Mouse (Mus musculus) myocyte (in vitro differentiated cells): ENCODE measurements around the gene Kif3a. TPM values are rescaled to one million over a fixed set of nuclear protein-coding genes. Genes with fewer than 3 reads are reported as not detected.

ENCODE experiments used
- H3K27me3 ChIP-seq: one replicate; pipeline ENCODE4 v1.6.1; 2011; ENCODE audit not compliant: control insufficient read depth, insufficient read depth, insufficient read length
- H3K36me3 ChIP-seq: one replicate; pipeline ENCODE4 v1.6.1; 2011; ENCODE audit not compliant: control insufficient read depth, insufficient read depth
- H3K4me2 ChIP-seq: one replicate; pipeline ENCODE4 v1.6.1; 2011; ENCODE audit warnings: low read depth, control low read depth
- H3K4me3 ChIP-seq: one replicate; pipeline ENCODE4 v1.5.1; 2011; ENCODE audit warnings: mild to moderate bottlenecking, control low read depth, moderate library complexity
- H3K79me2 ChIP-seq: one replicate; pipeline ENCODE4 v1.6.1; 2011; ENCODE audit not compliant: control insufficient read depth, insufficient read depth
- H3ac ChIP-seq: one replicate; pipeline ENCODE4 v1.6.1; 2011; ENCODE audit not compliant: control insufficient read depth, insufficient read length
- CEBPB ChIP-seq: IDR thresholded peaks from 2 replicates; pipeline ENCODE4 v1.6.1; 2011; ENCODE audit warnings: mild to moderate bottlenecking, moderate library complexity; ENCODE audit not compliant: poor library complexity, insufficient read depth, severe bottlenecking
- E2F4 ChIP-seq: IDR thresholded peaks from one replicate; pipeline ENCODE4 v1.6.1; 2011; ENCODE audit warnings: mild to moderate bottlenecking, control low read depth, moderate library complexity; ENCODE audit not compliant: insufficient read depth
- MAX ChIP-seq: IDR thresholded peaks from one replicate; pipeline ENCODE4 v1.6.1; 2011; ENCODE audit warnings: low read depth, mild to moderate bottlenecking, control low read depth
- MYOD1 ChIP-seq, 3 experiments: IDR thresholded peaks; one replicate each; pipeline ENCODE4 v1.6.1; 2011; ENCODE audit warnings: control low read depth in 2 of 3, low read depth in 2 of 3, mild to moderate bottlenecking in 2 of 3, moderate library complexity in 1 of 3; ENCODE audit not compliant: insufficient read length in 2 of 3, control insufficient read depth in 1 of 3
- MYOG ChIP-seq, 3 experiments: IDR thresholded peaks; one replicate each; pipeline ENCODE4 v1.6.1; 2011; ENCODE audit warnings: control low read depth in 2 of 3, low read depth in 2 of 3, mild to moderate bottlenecking in 2 of 3; ENCODE audit not compliant: insufficient read length in 2 of 3, control insufficient read depth in 1 of 3, insufficient read depth in 1 of 3
- POLR2A ChIP-seq: IDR thresholded peaks from one replicate; pipeline ENCODE4 v1.6.1; 2011; ENCODE audit warnings: low read depth, mild to moderate bottlenecking, control low read depth, moderate library complexity; ENCODE audit not compliant: insufficient read length
- POLR2AphosphoS2 ChIP-seq: IDR thresholded peaks from one replicate; pipeline ENCODE4 v1.6.1; 2011; ENCODE audit warnings: low read depth, control low read depth; ENCODE audit not compliant: insufficient read length
- REST ChIP-seq: IDR thresholded peaks from one replicate; pipeline ENCODE4 v1.6.1; 2011; ENCODE audit warnings: mild to moderate bottlenecking, control low read depth, moderate library complexity; ENCODE audit not compliant: insufficient read depth, insufficient read length
- SRF ChIP-seq: IDR thresholded peaks from one replicate; pipeline ENCODE4 v1.6.1; 2011; ENCODE audit warnings: low read depth; ENCODE audit not compliant: control insufficient read depth, insufficient read length
- TCF12 ChIP-seq: IDR thresholded peaks from one replicate; pipeline ENCODE4 v1.6.1; 2011; ENCODE audit warnings: mild to moderate bottlenecking, control low read depth; ENCODE audit not compliant: poor library complexity, insufficient read depth, severe bottlenecking
- TCF3 ChIP-seq: IDR thresholded peaks from one replicate; pipeline ENCODE4 v1.6.1; 2011; ENCODE audit warnings: low read depth, control low read depth; ENCODE audit not compliant: insufficient read length
- USF1 ChIP-seq: IDR thresholded peaks from one replicate; pipeline ENCODE4 v1.6.1; 2011; ENCODE audit warnings: low read depth, mild to moderate bottlenecking, control low read depth, moderate library complexity
- polyA plus RNA-seq: library from polyadenylated mRNA; unstranded; fragments of >200 nt; fragmentation: generic; extraction: Trizol; gene quantifications from one replicate; pipeline ENCODE4 v1.2.1, GENCODE M21; 2012; ENCODE audit warnings: missing spikeins

Gene Kif3a
- polyA plus RNA-seq, 1 experiment: 13.6 TPM

DNA sequence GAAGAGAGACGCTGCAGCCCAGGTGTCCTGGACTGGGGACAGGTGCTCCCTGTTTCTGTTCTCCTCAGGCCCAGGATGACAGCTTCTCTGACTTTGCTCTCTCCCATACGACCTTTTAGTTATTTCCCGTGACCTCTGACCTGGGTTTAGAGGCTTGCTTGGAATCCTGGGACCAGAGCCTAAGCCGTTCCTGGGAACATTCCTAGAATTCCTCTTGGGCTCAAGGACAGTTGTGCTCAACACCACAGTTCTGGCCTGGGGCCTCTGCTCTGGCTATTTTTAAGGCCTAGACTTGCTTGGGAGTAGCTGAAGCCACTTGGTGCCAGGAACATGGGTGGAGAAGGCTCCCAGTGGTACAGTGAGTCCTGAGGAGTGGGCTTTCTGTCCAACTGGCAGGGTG, 41.7 kb upstream of the Kif3a start:
- H3K4me3 ChIP-seq: no peak overlapping the region
- no peaks in the 10 kb centered on the region for H3K36me3 ChIP-seq
- peaks cover 100% of the 10 kb centered on the region for H3K79me2 ChIP-seq
- no peak for TF ChIP-seq USF1
- TF ChIP-seq MAX: no peak
- no peak for TF ChIP-seq POLR2AphosphoS2
- TF ChIP-seq POLR2A: no peak
- TF ChIP-seq MYOD1 (IDR thresholded peaks at IDR 0.05; ENCODE audit: control insufficient read depth in 1 of 3, insufficient read length in 2 of 3, low read depth in 2 of 3): peak in 1 of 3 experiments; percentile 2
- no peak for TF ChIP-seq TCF12
- peak in 1 of 3 experiments; percentile 22 for TF ChIP-seq MYOG (IDR thresholded peaks at IDR 0.05; ENCODE audit: control insufficient read depth in 1 of 3, insufficient read depth in 1 of 3, insufficient read length in 2 of 3, low read depth in 2 of 3)
- no peaks in the 10 kb centered on the region for H3K27me3 ChIP-seq
- H3ac ChIP-seq: no peak overlapping the region
- no peak overlapping the region for H3K4me2 ChIP-seq

DNA sequence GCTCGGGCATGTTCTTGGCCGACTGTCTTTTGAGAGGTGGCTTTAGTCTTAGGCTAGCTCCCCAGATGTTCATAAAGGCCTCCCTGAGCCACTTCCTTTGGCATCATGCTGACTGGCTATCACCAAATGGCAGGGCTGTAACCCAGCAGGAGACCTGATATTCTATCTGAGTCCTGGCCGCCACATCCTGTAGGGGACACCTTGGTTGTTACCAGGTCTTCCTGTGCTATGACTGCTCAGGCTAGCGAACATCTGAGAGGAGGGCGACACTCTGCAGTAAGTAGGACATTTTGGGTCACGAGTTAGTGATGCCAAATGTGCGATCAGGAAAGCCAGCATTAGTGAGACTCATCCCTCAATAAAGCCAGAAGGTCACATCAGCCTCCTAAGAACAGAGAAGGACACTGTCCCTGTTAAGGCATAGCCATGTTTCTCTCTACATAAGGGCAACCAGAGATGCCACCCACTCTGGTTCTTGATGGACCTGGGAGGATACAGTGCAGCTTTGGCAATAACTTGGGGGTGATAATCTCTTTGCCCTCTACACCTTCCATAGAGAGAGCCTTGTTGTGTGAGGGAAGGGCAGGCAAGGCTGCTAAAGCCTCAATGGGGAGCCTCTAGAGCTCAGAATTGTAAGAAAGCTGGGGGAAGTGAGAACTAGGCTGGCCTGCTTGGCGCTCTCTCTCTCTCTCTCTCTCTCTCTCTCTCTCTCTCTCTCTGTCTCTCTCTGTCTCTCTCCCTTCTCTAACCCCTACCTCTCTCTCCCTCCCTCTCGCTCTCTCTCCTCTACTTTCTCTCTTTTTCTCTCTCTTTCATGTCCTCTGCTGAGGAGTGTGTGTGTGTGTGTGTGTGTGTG, 38.6 kb upstream of the Kif3a start:
- Histone ChIP-seq H3K27me3 (no peaks in the 10 kb centered on the region), H3K4me3 (no peak overlapping the region), H3K36me3 (no peaks in the 10 kb centered on the region), H3K79me2 (peaks cover 81% of the 10 kb centered on the region), H3ac (no peak overlapping the region), H3K4me2 (no peak overlapping the region)
- TF ChIP-seq MYOG (IDR thresholded peaks at IDR 0.05; ENCODE audit: control insufficient read depth in 1 of 3, insufficient read depth in 1 of 3, insufficient read length in 2 of 3, low read depth in 2 of 3) (peak in 1 of 3 experiments; percentile 35), CEBPB (no peak)

DNA sequence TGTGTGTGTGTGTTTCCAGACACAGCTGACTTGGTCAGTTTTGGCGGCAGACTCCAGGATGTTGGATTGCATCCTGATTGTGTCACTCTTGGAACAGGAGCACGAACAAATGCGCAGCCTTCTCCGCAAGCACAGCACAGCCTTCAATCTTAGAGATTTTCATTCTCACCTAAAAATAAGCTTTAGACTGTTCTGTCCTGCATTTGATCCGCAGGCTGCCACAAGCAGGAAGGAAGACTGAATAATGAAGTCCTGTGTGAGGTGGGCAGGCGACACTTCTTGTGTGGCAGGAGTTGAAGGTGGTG, 38.0 kb upstream of the Kif3a start:
- TF ChIP-seq POLR2A (no peak), CEBPB (peak; percentile 56; the same call in 1 of the 2 replicates), MYOD1 (IDR thresholded peaks at IDR 0.05; ENCODE audit: control insufficient read depth in 1 of 3, insufficient read length in 2 of 3, low read depth in 2 of 3) (no peak), USF1 (no peak), REST (no peak), MYOG (IDR thresholded peaks at IDR 0.05; ENCODE audit: control insufficient read depth in 1 of 3, insufficient read depth in 1 of 3, insufficient read length in 2 of 3, low read depth in 2 of 3) (peak in 1 of 3 experiments; percentile 54), POLR2AphosphoS2 (no peak), TCF12 (peak; percentile 1), E2F4 (no peak), TCF3 (no peak)
- H3K4me3 ChIP-seq: no peak overlapping the region
- H3K27me3 ChIP-seq: no peaks in the 10 kb centered on the region
- H3ac ChIP-seq: no peak overlapping the region
- H3K79me2 ChIP-seq: peaks cover 75% of the 10 kb centered on the region
- H3K4me2 ChIP-seq: no peak overlapping the region
- no peaks in the 10 kb centered on the region for H3K36me3 ChIP-seq

DNA sequence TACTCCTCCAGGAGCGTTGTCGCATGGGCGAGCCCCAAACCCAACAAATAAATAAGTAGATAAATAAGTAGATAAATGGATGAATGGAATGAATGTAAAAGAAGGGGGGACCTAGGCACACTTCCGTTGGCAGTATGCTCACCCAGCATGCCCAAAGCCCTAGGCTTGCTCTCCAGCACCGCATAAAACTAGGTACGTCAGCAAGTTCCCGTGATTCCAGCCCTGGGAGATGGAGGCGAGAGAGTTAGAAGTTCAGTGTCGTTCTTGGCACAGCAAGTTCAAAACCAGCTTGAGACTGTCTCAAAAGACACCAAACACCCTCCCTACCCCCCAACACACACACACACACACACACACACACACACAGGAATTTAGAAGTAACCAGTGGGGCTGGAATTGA, 37.2 kb upstream of the Kif3a start:
- no peak overlapping the region for H3ac ChIP-seq
- H3K4me2 ChIP-seq: no peak overlapping the region
- peaks cover 5% of the 10 kb centered on the region for H3K36me3 ChIP-seq
- H3K27me3 ChIP-seq: no peaks in the 10 kb centered on the region
- H3K79me2 ChIP-seq: peaks cover 67% of the 10 kb centered on the region
- TF ChIP-seq POLR2A (no peak), USF1 (no peak), TCF12 (no peak), MAX (no peak), SRF (no peak), TCF3 (no peak), MYOD1 (IDR thresholded peaks at IDR 0.05; ENCODE audit: control insufficient read depth in 1 of 3, insufficient read length in 2 of 3, low read depth in 2 of 3) (no peak), REST (no peak), CEBPB (no peak), MYOG (IDR thresholded peaks at IDR 0.05; ENCODE audit: control insufficient read depth in 1 of 3, insufficient read depth in 1 of 3, insufficient read length in 2 of 3, low read depth in 2 of 3) (no peak), POLR2AphosphoS2 (no peak)
- H3K4me3 ChIP-seq: no peak overlapping the region

DNA sequence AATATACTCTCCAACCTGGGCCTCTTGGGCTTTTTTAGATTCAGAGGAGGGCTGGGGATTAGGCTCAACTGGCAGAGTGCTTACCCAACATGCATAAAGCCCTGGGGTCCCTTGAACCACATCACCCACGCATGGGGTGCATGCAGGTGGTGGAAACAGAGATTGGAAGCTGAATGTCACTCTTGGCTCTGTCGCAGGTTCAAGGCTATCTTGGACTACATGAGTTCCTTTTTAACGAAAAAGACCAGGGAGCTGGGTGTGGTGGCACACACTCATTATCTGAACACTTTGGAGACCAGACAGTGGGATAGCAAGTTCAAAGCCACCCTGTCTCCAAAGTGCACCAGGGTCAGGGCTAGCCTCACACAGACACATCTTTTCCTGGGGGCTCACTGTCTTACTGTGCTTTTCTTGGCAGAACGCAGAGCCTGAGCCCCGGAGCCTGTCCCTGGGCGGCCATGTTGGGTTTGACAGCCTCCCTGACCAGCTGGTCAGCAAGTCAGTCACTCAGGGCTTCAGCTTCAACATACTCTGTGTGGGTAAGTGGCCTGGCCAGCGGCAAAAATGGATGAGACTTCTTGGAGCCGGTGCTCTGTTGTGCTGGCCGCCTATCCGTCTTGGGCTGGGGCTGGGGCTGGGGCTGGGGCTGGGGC, 35.5 kb upstream of the Kif3a start:
- no peaks in the 10 kb centered on the region for H3K27me3 ChIP-seq
- TF ChIP-seq POLR2AphosphoS2 (no peak), REST (no peak), MYOG (IDR thresholded peaks at IDR 0.05; ENCODE audit: control insufficient read depth in 1 of 3, insufficient read depth in 1 of 3, insufficient read length in 2 of 3, low read depth in 2 of 3) (no peak), CEBPB (no peak), TCF12 (no peak), MYOD1 (IDR thresholded peaks at IDR 0.05; ENCODE audit: control insufficient read depth in 1 of 3, insufficient read length in 2 of 3, low read depth in 2 of 3) (no peak), E2F4 (no peak), USF1 (no peak), TCF3 (no peak), MAX (no peak), SRF (no peak), POLR2A (no peak)
- no peak overlapping the region for H3K4me2 ChIP-seq
- peaks cover 17% of the 10 kb centered on the region for H3K36me3 ChIP-seq
- peaks cover 50% of the 10 kb centered on the region for H3K79me2 ChIP-seq
- no peak overlapping the region for H3K4me3 ChIP-seq
- no peak overlapping the region for H3ac ChIP-seq
